Mouse (Mus musculus): ENCODE measurements at regions not wholly inside any gene's neighbourhood (a gene's known extent, or its start where the extent isn't known, plus 50 kb on each side); places are given as distances from the start of the nearest gene placed in this dataset.
A peak's percentile ranks its signal among the peaks of the same experiment; 100 is the strongest.

DNA sequence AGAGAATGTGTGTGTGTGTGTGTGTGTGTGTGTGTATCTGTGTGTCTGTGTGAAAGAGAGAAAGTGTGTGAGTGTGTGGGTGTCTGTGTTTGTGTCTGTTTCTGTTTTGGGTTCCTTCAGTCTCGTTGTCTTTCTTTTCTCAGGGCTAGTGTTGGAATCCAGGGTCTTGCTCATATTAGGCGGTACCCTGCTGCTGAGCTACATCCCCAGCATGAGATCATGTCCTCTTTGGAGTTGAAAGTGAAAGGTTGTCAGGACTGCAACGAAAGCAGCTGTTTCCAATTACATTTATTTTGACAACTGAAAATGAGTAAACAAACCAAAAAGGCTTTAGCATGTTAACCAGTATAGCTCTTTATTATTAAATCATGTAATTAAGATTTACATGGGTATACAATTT lies 58.3 kb upstream of the Pnpt1 start:
- H3K4me2 ChIP-seq (ENCODE audit: insufficient read depth, low read depth, poor library complexity, severe bottlenecking), result peak overlapping the region; percentile 22; the same call in 1 of the 2 replicates
- dilution Hi-C loops (cut with MboI; ENCODE audit: extremely low pct_ligation_motif_present, extremely low pct_unique_long_range_greater_than_20kb, low sequenced_read_pairs) (no loop called here), in situ Hi-C loops (cut with MboI; ENCODE audit: low pct_ligation_motif_present, low pct_unique_long_range_greater_than_20kb, low sequenced_read_pairs) (no loop called here)
- no peak overlapping the region for H3K27ac ChIP-seq (ENCODE audit: insufficient read depth, low read depth)
- no peak for DNase-seq (ENCODE audit: extremely low read depth)
- H3K4me1 ChIP-seq (ENCODE audit: control insufficient read depth in 1 of 2, insufficient read depth in 2 of 2), result 0 out of 4 replicates have a peak, but pooled peaks cover 0 to 2% of the 10 kb centered on the region in 2 experiments
- TF ChIP-seq NELFE (IDR thresholded peaks at IDR 0.05; ENCODE audit: low read depth, low read length), result no peak
- TF ChIP-seq MAX (IDR thresholded peaks at IDR 0.05; ENCODE audit: low read length), result no peak
- no peak for TF ChIP-seq NRF1 (IDR thresholded peaks at IDR 0.05; ENCODE audit: low read depth, low read length)
- TF ChIP-seq EP300 (IDR thresholded peaks at IDR 0.05; ENCODE audit: low read length), result no peak
- TF ChIP-seq MXI1 (IDR thresholded peaks at IDR 0.05; ENCODE audit: low read depth, low read length), result no peak
- no peak for TF ChIP-seq CHD2 (IDR thresholded peaks at IDR 0.05; ENCODE audit: low read length)
- no peak for TF ChIP-seq CHD1 (IDR thresholded peaks at IDR 0.05; ENCODE audit: low read depth, low read length)
- TF ChIP-seq MAZ (IDR thresholded peaks at IDR 0.05; ENCODE audit: low read depth, low read length), result no peak
- TF ChIP-seq ZMIZ1 (IDR thresholded peaks at IDR 0.05; ENCODE audit: low read depth, low read length), result no peak
- TF ChIP-seq GABPA (IDR thresholded peaks at IDR 0.05; ENCODE audit: insufficient replicate concordance, low read depth, low read length), result no peak
- TF ChIP-seq JUND (conservative IDR thresholded peaks at IDR 0.05; ENCODE audit: low read depth, low read length), result no peak
- no peak for TF ChIP-seq UBTF (IDR thresholded peaks at IDR 0.05; ENCODE audit: low read depth, low read length)
- no peaks in the 10 kb centered on the region for H3K79me2 ChIP-seq (replicated peaks; ENCODE audit: control insufficient read depth, extremely low read depth, insufficient read depth, poor library complexity, severe bottlenecking)
- H3K9ac ChIP-seq (ENCODE audit: insufficient read depth, low read depth), result no peak overlapping the region
- H3K4me3 ChIP-seq (replicated peaks in 1 of 3; ENCODE audit: low read depth in 2 of 3, low read length in 2 of 3, poor library complexity in 1 of 3), result no peak overlapping the region
- H3K27me3 ChIP-seq (replicated peaks), result no peaks in the 10 kb centered on the region
- H3K9me3 ChIP-seq (replicated peaks; ENCODE audit: low read length), result no peaks in the 10 kb centered on the region
- no peaks in the 10 kb centered on the region for H3K36me3 ChIP-seq (replicated peaks in 1 of 2; ENCODE audit: control insufficient read depth in 1 of 2, insufficient read depth in 1 of 2, low read length in 1 of 2)
